Mouse (Mus musculus) retina, adult 2 months (tissue): ENCODE measurements around the gene Arid3c.

Source experiments
- DNase-seq: peaks from one replicate; pipeline ENCODE4 v3.0.0-alpha.2; 2012; ENCODE audit warnings: low read depth, low spot score

Arid3c gene

GRCm38 (mm10) chr4:41678863-41679262, 52.1 kb downstream of the Arid3c start:
- no peak for DNase-seq

GRCm38 (mm10) chr4:41677006-41677629, 53.8 kb downstream of the Arid3c start:
- no peak for DNase-seq

GRCm38 (mm10) chr4:41676248-41677005, 54.5 kb downstream of the Arid3c start:
- DNase-seq = no peak
